Mouse (Mus musculus) left cerebral cortex, adult 9 months (tissue): ENCODE data around the gene Mapk13.
"Not testable (repeated sequence)": the region's sequence is repeated elsewhere in the genome, so short reads cannot be mapped to it uniquely, and the experiment has no call there.

ENCODE experiments used
- DNase-seq, 2 experiments: peaks; one replicate each; pipeline ENCODE4 v3.0.0; 2022; ENCODE audit warnings: low spot score in 2 of 2

The Mapk13 gene

GRCm38 (mm10) chr17:28769121-28769874 lies at the start of gene Mapk13:
Mapk13 (plus strand) TSS chr17:28769297.
- DNase-seq: no peak

GRCm38 (mm10) chr17:28725783-28726182 lies 43.3 kb upstream of the Mapk13 start, which contains the start of gene AC170998.1:
AC170998.1 (plus strand) TSS chr17:28726083.
- no peak for DNase-seq

GRCm38 (mm10) chr17:28727511-28727910 lies 41.6 kb upstream of the Mapk13 start:
- DNase-seq: not testable (repeated sequence)

- no peak for DNase-seq
Observed at GRCm38 (mm10) chr17:28735317-28736105, 33.6 kb upstream of the Mapk13 start.

GRCm38 (mm10) chr17:28736486-28736885 lies 32.6 kb upstream of the Mapk13 start:
- no peak for DNase-seq

GRCm38 (mm10) chr17:28737973-28738372 lies 31.1 kb upstream of the Mapk13 start:
- DNase-seq: no peak

- no peak for DNase-seq
Observed at GRCm38 (mm10) chr17:28739244-28739643, 29.9 kb upstream of the Mapk13 start.

GRCm38 (mm10) chr17:28743145-28743866 lies 25.8 kb upstream of the Mapk13 start:
- peak; percentile 47 to 78 for DNase-seq

GRCm38 (mm10) chr17:28743916-28744315 lies 25.2 kb upstream of the Mapk13 start:
- DNase-seq: no peak

- no peak for DNase-seq
Observed at GRCm38 (mm10) chr17:28745773-28746172, 23.3 kb upstream of the Mapk13 start.

GRCm38 (mm10) chr17:28748001-28748400 lies 21.1 kb upstream of the Mapk13 start:
- no peak for DNase-seq

GRCm38 (mm10) chr17:28750580-28750979 lies 18.5 kb upstream of the Mapk13 start:
- no peak for DNase-seq

GRCm38 (mm10) chr17:28756447-28756846 lies 12.7 kb upstream of the Mapk13 start:
- no peak for DNase-seq

GRCm38 (mm10) chr17:28757470-28757869 lies 11.6 kb upstream of the Mapk13 start:
- DNase-seq: no peak

GRCm38 (mm10) chr17:28760736-28761312 lies 8.3 kb upstream of the Mapk13 start:
- DNase-seq: no peak

GRCm38 (mm10) chr17:28761871-28762270 lies 7.2 kb upstream of the Mapk13 start:
- DNase-seq: peak in 1 of 2 experiments; percentile 81

- no peak for DNase-seq
Observed at GRCm38 (mm10) chr17:28766203-28766602, 2.9 kb upstream of the Mapk13 start.

- no peak for DNase-seq
Observed at GRCm38 (mm10) chr17:28766781-28767515, 2.1 kb upstream of the Mapk13 start.

- DNase-seq: no peak
Observed at GRCm38 (mm10) chr17:28769875-28770421, 851 bp downstream of the Mapk13 start.

GRCm38 (mm10) chr17:28771289-28771688 lies 2.2 kb downstream of the Mapk13 start:
- DNase-seq: no peak

GRCm38 (mm10) chr17:28774303-28774702 lies 5.2 kb downstream of the Mapk13 start:
- not testable (repeated sequence) for DNase-seq
